Mouse (Mus musculus) C2C12 (cell line): ENCODE measurements around the gene Gabarap.

Source experiments
- CTCF ChIP-seq: IDR thresholded peaks from one replicate; pipeline ENCODE4 v1.5.1; 2011; ENCODE audit not compliant: control insufficient read depth, insufficient read depth, insufficient read length
- USF1 ChIP-seq: IDR thresholded peaks from one replicate; pipeline ENCODE4 v1.6.1; 2011; ENCODE audit warnings: low read depth, mild to moderate bottlenecking, control low read depth, moderate library complexity

DNA sequence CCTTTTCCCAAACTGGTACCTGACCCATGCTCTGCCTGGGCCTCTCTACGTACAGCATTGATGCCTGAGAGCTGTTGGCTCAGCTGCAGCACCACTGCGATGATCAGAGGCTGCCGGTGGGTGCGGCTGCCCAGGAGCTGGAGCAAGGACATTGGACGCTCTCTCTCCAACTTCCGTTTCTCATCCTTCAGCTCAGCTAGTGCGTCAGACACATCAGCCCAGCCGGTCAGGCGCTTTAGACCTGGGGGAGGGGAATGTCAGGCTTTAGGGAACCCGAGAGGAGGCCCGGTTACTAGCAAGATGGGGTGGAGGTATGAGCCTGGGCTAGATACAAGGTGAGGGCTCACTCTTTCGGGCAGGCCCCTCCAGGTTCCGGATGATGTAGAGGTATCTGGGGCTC, 45.7 kb upstream of the Gabarap start:
- TF ChIP-seq CTCF (no peak), USF1 (no peak)
